Mouse (Mus musculus) layer of hippocampus, postnatal 10 days (tissue): Measurements from ENCODE around the gene Lrrc58. TPM values are rescaled to one million over a fixed set of nuclear protein-coding genes. Genes with fewer than 3 reads are reported as not detected.
A peak's percentile ranks its signal among the peaks of the same experiment; 100 is the strongest.

Source experiments
- DNase-seq, 2 experiments: peaks; one replicate each; pipeline ENCODE4 v3.0.0; 2021; ENCODE audit warnings: low spot score in 2 of 2
- long read RNA-seq: library from polyadenylated mRNA; stranded (forward); transcript quantifications from one replicate; pipeline ENCODE4 v2.0.0, GENCODE M21; 2023
- total RNA-seq, 2 experiments: library from RNA; stranded (reverse); gene quantifications; 2 replicates each; pipeline ENCODE4 v1.2.3; 2021

The Lrrc58 gene
- total RNA-seq, result 100 to 1,000 TPM; 122 to 134 TPM
- long read RNA-seq, full-length matches to known transcripts, result 4 of 12 reads
- long read RNA-seq, partial matches to known transcripts, result 0 of 12 reads
- long read RNA-seq, other reads (novel, unspliced or antisense), result 8 of 12 reads

DNA sequence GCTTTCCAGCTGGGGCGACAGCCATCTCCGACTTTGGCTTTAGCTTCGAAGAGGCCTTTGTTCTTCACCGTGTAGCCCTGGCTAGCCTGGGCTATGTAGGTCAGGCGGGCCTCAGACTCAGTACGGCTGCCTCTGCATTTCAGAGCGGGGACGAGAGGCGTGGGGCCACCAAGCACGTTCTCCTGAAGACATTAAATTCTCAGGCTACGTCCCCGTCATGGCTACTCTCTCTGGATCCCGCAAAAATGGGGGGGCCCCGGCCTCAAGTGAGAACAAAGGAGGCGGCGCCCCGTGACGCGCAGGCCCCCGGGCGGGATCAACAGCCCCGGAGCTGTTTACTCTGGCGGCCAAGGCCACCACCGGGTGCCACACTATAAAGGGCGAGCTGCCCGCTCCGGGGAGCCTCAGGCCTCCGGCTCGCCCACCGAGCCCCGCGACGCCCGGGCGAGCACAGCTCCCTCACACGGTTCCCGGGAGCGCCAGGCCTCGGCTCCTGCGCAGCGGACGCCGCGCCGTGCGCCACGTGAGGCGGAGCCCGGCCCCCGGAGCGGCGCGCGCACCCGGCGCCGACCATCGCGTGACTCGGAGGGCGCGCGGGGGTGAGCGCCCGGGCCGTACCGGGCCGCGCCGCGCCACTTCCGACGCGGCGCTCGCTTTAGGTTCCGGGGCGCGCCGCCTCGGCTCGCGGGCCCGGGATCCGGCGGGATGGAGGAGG lies at the start of gene Lrrc58:
TSS of gene Lrrc58 (plus strand) at position 599 of the 715 bp plus-strand sequence.
- peak; percentile 83 to 90 for DNase-seq

DNA sequence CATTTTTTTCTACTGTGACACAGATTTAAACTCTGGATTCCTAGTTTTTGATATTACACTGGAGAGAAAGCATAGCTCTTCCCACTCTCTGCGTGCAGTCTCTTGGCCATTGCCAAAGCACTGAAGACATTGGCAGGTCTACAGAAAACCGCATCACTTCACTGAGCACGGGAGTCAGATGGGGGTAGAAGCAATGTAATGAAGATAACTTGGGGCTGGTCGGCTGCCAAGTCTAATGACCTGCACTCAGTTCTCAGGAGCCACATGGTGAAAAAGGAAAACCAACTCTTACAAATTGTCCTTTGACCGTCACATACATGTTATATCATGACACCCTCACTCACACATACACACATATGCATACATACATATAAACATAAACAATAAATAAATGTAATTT lies 44.2 kb upstream of the Lrrc58 start:
- no peak for DNase-seq

DNA sequence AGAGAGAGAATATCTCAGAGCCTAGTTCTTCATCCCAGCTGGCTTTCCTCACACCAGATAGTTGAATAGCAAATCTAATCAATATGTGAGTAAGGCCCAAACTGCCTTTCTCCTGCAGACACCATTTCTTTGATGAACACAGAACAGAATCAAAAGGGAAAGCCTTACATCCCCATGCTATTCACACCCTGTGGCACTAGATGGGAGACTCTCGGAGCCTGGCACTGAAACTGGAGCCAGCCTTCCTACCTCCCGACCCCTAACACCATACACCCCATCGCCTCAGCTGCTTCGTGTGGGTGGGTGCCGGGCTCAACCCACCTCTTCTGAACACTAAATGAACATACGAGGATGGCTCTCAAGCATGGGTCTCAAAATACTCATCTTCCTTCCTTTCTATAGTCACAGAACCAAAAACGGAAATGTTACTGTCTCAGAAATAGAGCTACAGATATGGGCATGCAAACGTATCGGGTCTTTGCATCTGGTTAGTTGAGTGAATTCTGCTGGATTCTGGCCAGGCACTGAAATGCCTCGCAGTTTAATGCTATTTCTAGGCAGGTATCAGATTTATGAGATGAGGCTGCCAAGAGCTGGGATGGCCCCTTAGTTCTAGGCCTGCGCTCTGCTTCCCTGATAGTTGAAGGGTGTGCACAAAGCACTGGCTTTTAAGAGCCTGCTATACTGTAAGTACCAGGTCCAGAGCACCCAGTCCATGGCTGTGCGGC lies 43.2 kb upstream of the Lrrc58 start:
- DNase-seq, result no peak

DNA sequence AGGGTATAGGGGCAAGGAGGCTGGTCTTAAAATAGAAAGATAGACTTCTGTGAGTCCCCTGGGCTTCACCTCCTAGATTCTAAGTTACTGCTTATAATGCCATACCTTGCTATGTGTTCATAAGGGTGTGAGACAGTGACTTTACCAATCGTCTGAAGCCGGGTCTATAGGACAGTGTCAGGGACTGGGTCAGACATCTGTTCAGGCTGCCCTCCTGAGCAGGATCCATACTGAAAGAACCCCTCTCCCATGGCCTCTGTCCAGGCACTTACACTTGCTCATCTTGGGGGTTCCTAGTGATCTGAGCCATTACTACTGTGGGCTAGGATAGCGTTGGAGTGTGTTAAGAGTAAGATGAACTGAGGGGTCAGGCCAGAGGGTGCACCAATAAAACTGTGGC lies 41.9 kb upstream of the Lrrc58 start:
- DNase-seq, result no peak

DNA sequence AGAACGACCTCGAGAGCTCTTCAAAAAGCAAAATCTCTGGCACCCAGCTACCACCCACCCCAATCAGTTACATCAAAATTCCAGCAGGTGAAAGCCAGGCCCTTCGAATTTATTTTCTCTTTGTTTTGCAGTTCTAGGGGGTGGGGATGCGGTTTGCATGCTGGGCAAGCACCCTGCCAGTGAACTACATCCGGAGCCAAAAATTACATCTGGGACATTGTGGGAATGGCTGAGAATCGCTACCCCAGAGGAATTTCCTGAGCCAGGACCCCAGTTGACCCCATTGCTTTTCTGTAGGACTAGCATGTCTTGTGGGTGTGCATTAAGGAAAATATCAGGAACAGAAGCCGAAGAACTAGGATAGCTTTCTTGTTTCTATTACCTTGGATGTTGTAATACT lies 37.1 kb upstream of the Lrrc58 start:
- no peak for DNase-seq

DNA sequence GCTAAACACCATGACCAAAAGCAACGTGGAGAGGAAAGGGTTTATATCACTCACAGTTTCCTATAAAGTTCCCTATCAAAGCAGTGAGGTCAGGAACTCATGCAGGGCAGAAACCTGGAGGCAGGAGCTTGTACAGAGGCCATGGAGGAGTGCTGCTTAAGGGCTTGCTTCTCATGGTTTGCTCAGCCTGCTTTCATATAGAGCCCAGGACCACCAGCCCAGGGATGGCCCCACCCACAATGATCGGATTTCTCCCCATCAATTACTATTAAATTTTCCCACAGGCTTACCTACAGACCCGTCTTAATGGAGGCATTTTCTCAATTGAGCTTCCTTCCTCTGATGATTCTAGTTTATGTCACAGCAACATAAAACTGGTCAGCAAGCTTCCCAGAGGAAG lies 30.6 kb upstream of the Lrrc58 start:
- no peak for DNase-seq

DNA sequence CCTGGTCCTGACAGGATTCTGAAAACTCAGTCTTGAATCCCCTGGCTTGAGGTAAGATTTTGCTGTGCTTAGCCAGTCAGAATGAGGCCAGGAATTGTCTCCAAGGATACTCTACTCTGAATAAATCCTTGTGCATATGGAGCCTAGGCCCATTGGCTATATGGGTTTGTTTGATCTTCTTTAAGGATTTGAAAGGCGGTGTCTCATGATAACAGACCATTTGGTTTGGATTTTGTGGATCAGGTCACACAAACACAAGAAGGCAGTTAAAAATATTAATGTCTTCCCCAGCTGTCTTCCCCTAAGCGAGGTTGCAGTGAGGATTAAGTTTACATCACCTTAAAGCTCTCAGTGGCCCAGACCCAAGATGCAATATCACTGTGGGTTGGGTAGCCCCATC lies 25.8 kb upstream of the Lrrc58 start:
- DNase-seq, result no peak

DNA sequence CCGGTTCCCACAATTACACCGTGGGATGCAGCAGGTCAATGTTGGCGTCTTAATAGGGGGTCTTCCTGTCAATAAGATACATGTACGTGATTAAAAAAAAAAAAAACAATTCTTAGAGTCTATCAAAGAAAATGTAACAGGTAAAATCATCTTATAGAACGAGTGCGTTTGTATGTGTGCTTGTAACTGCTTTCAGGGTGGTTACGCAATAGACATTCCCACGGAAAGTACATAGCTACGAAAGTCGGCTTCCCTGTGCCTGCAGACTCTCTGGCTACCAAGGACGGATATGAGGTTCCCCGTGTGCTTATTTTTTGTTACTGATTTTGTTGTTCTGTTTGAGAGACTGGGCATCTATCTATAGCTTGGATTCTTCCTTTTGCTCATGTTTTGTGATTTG lies 24.4 kb upstream of the Lrrc58 start:
- no peak for DNase-seq

DNA sequence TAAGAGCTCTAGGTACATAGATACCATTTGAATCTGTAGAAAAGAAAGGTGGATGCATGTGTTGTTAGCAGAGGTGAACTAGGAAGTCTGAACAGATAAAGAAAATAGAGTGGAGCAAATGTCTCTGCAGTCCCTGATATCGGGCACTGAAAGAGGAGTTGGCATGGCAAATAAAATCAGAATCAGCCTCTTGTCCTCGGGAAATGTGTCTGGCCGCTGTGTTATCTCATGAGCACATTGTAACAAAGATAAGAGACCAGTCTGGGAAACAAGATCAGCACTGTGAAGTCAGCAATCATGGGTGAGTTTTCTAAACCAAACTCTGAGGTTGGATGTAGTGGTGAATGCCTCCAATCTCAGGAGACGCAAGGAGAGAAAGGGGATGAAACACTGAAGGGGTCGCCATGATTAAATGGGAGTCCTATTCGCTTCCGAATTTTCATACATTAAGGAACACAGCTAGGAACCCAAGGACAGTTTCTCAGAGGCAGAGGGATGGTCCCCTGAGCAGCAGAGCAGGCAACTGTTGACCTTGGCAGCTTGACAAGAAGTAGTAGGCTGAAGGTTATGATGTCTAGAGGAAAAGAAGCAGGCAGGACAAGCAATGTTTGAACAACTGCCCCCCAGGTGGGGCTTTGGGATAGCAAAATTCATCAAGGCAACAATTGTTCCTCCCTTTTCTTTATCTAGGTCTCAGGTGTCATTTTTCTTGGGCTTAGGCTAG lies 22.8 kb upstream of the Lrrc58 start:
- DNase-seq, result no peak

DNA sequence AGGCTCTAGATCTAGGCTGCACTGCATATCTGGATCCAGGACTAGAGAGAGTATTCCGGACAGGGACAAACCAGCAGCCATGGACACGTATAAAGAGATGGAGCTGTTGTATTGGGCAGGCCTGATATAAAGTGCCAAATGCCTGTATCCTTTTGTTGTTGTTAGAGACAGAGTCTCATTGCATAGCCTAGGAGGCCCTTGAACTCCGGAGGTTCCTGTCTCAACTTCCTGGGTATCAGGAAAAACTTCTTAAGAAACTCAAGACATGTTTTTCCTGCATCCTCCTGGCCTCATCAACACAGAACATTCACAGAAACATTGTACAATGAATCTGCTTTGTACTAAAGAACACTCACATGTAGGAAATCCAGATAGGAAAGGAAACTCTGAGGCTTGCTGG lies 21.1 kb upstream of the Lrrc58 start:
- DNase-seq, result no peak

DNA sequence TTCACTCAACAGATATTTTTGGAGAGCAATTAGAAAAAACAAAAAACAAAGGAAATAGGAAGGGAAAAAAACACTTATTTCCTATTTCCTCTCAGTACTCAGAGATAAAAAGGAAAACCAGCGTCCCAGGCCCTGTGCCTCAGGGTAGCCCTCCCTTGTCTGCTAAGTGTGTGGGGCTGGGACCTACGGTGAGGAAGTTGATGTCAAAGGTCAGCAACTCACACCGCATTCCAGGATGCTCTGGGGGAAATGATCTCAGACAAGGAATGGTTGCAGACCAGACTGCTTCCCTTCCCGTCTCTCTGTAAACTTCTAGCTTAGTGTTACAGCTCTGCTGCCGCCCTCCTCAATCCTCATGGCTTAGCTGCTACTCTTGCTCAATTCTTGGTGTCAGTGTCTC lies 16.8 kb upstream of the Lrrc58 start:
- DNase-seq, result no peak

DNA sequence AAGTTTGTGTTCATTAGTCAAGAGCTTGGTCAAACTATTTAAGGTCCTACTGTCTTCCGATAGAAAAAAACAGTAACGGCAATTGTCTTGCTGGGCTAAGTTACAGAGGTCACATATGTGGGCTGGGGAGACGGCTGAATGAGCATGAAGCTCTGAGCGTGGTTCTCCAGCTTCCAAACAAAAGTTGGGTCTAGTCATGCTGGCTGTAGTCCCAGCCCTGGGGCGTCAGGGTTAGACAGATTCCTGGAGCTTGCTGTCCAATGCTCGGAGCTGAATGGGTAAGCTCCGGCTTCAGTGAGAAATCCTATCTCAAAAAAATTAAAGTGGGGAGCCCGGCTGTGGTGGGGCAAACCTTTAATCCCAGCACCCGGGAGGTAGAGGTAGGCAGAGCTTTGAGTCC lies 14.9 kb upstream of the Lrrc58 start:
- no peak for DNase-seq

DNA sequence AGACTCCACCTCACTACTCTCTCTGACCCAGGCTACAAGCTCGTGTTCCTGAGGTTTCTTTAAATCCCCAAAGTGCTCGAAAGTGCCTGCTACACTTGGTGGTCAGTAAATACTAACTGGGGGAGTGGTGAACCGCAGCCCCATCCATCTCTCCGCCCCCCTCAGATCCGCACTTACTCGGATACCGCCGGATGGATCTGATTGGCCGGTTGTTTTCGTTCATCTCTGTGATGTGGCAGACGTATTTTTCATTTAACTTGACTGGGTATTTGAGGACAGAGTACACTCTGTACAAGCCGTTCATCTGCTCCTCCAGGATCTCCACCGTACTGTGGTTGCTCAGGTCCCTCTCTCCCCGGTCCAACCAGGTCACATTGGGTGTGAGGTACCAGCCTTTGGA lies 14.1 kb upstream of the Lrrc58 start:
- no peak for DNase-seq

DNA sequence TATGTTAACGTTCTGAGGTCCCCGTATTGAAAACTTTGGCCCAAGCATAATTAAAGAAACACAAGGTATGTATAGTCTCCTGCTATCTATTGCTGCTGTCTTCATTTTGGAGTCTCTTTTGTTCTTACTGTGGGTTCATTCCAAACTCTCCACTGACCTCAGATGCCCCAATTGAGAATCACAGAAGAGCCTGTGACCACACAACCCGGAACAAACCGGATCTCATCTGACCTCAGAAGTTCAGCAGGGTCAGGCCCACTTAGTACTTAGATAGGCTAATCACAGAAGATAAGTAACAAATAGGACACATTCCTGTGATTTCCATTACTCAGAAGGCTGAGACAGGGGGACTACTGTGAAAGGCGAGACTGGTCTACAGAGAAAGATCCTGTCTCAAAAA lies 13.6 kb upstream of the Lrrc58 start:
- DNase-seq, result no peak

DNA sequence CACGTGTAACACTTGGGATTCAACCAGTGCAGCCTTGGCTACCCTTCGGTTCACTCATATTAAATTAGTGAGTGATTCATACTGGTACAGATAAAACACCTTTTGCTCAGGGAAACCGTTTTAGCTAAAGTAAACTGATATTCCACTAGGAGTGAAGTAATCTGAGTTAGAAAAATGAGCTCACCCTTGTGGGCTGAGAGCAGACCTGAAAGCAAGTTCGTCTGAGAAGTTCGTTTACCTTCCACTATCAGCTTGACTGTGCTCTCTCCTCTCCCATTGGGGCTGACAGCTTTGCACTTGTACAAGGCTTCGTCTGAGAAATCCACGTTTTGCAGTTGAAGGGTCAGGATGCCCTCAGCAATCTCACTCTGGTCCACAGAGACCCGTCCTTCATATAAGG lies 12.6 kb upstream of the Lrrc58 start:
- DNase-seq, result no peak

DNA sequence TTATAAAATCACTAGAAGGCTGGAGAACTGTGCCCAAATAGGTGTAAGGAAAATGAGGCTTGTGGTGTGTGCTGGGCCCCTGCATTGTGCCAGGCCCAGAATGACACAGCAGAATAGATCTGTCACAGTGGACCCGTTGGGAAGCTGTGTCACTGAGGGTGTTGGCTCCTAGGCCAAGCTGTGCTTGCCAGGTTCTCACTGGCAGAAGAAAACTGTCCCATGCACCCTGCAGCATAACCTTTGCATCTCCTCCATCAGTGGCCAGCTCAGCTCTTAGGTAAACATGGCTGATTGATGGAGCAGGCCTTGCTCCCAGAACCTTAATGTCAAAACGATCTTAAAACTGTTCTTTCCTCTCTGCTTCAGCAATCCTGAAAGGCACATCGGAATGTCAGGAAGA lies 11.9 kb upstream of the Lrrc58 start:
- no peak for DNase-seq

DNA sequence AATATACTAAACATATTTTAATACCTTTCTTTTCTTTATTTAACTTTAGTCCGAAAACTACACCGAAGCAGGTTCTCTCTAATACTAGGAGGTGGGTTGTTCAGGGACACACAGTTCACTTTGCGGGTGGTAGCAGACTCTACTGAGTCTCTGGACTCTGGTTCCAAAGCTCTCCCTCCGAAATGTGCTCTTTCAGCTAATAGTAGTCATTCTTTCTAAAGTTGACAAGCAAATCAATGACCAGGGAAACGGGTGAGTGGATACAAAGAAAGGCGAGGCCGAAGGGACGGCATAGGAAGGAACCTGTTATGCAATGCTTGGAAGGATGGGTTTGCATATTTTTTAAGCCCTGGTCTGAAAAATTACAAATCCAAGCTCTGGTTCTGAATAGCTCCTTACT lies 10.7 kb upstream of the Lrrc58 start:
- no peak for DNase-seq

DNA sequence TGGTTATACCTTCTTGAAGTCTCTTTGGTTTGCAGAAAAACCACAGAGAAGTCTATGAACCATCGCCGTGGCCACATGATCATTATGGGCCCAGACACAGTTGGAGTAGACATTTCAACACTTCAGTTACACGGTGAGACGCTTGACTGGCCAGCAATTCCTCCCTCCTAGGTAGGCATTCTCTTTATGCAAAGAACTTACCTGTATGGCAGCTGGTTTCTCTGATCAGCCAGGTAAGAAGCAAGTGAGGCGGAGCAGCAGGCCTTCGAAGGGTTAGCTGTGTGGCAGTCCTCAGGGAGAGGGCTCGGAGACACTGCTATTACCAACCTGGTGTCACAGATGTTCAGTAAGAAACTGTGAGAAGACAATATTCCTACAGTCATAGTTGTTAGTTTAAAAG lies 8.0 kb upstream of the Lrrc58 start:
- DNase-seq, result no peak

DNA sequence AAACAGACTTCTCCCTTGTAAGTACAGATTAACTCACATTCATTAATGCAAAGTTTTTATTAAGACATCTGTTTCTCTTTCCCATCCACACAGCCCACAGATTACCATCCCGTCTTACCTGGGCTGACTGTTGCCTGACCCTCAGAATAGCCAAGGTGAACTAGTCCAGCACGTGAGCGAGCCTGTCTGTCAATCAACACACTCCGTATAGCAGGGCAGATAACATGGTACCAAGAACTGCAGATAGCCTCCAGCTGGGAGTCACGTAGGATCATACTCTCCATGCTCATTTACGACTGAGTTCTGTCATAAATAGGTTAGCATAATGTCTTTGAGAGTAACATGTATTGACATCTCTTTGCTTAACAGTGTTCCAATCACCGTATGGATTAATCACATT lies 7.2 kb upstream of the Lrrc58 start, which contains the start of gene Gm36028:
TSS of gene Gm36028 (minus strand) at position 118 of the 400 bp plus-strand sequence.
- DNase-seq, result no peak

DNA sequence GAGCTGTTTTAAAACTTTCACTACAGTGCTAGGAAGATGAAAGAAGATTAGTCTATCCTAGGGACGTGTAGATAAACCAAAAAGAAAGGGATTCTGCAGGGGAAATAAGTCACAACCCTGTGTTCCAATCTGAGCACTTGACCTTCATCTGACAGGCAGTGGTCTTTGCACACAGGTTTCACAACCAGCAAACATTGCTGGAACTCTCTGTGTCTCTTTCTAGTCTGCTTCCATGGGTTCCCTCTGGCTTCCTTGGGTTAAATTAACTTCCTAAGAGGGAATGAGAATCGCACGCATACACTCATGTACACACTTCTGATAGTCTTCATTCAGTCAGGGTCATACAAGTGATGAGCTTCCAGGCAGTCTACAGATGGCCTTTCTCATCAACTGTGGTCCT lies 4.3 kb upstream of the Lrrc58 start:
- no peak for DNase-seq

DNA sequence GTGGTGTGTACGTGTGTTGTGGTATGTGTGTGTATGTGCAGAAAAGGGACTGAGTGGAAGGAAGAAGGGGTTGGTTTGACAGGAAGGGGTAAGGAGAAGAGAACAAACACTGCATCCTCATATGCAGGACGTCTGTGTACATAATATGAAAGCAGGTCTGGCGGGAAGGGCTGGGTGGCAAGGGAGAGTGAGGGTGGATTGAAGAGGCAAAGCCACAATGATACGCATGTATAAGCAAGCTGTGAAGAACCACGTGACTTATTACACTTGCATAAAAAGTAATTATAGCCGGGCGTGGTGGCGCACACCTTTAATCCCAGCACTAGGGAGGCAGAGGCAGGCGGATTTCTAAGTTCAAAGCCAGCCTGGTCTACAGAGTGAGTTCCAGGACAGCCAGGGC lies 2.3 kb upstream of the Lrrc58 start:
- no peak for DNase-seq
